In genomic region chr11:96978401-96979246, GRCm38 (mm10) we compare ENCODE assay signal across 7 mouse cellular contexts. TPM values are rescaled to one million over a fixed set of nuclear protein-coding genes. Genes with fewer than 3 reads are reported as not detected.
DNase-seq lines count a peak whose midpoint lies in the region; ATAC-seq and TF ChIP-seq lines count a peak whose summit lies in the region.

No protein-coding gene starts in this region.

- peak overlapping the region; percentile 84; the same call in 1 of the 2 replicates for H3K27ac ChIP-seq in lung, postnatal 0 days (ENCODE audit: low read length)
- H3K27ac ChIP-seq in forebrain, embryonic 11.5 days (ENCODE audit: low read depth, low read length): peak overlapping the region; percentile 63
- peak overlapping the region; percentile 88 for H3K27ac ChIP-seq in limb, embryonic 12.5 days
- H3K27ac ChIP-seq in stomach, embryonic 15.5 days: peak overlapping the region; percentile 92

- no peak for DNase-seq in lung, postnatal 0 days (ENCODE audit: low spot score)
- DNase-seq in lung, postnatal 10 days: no peak
- DNase-seq in forebrain, embryonic 11.5 days (ENCODE audit: low spot score): no peak
- no peak for DNase-seq in adrenal gland, adult 2 months
- no peak for DNase-seq in gastrocnemius, postnatal 36 days

- H3K4me3 ChIP-seq in lung, postnatal 0 days (ENCODE audit: low read depth, low read length): peak overlapping the region; percentile 56
- H3K4me3 ChIP-seq in forebrain, embryonic 11.5 days (ENCODE audit: low read depth, low read length): peak overlapping the region; percentile 52
- H3K4me3 ChIP-seq in limb, embryonic 12.5 days (replicated peaks): peak overlapping the region; percentile 54
- peak overlapping the region; percentile 67 for H3K4me3 ChIP-seq in stomach, embryonic 15.5 days (replicated peaks)

- TF ChIP-seq CTCF in lung, postnatal 0 days (IDR thresholded peaks at IDR 0.05): no peak

- no peak for ATAC-seq in lung, postnatal 0 days
- ATAC-seq in forebrain, embryonic 11.5 days (replicated peaks; ENCODE audit: low FRiP score): no peak
- no peak for ATAC-seq in limb, embryonic 12.5 days (ENCODE audit: insufficient number of reproducible peaks, insufficient read depth, low FRiP score, low TSS enrichment, low read depth)
- no peak for ATAC-seq in stomach, embryonic 15.5 days (ENCODE audit: insufficient read depth, low FRiP score, low read depth)

- H3K4me2 ChIP-seq in lung, postnatal 0 days (replicated peaks; ENCODE audit: low read depth, low read length): peak overlapping the region; percentile 81
- H3K4me2 ChIP-seq in forebrain, embryonic 11.5 days (ENCODE audit: low read depth, low read length, severe bottlenecking): peak overlapping the region; percentile 92
- peak overlapping the region; percentile 88 for H3K4me2 ChIP-seq in limb, embryonic 12.5 days
- peak overlapping the region; percentile 92 for H3K4me2 ChIP-seq in stomach, embryonic 15.5 days

- intact Hi-C loops in gastrocnemius, postnatal 36 days (cut with DNase I): no loop called here

- 18% methylated on average over 17 of the region's 17 CpGs for WGBS in lung, postnatal 0 days
- WGBS in forebrain, embryonic 11.5 days: 40% methylated on average over 17 of the region's 17 CpGs
- WGBS in limb, embryonic 12.5 days: 30% methylated on average over 17 of the region's 17 CpGs
- 21% methylated on average over 17 of the region's 17 CpGs for WGBS in stomach, embryonic 15.5 days

- H3K9ac ChIP-seq in lung, postnatal 0 days (replicated peaks; ENCODE audit: low read depth): peak overlapping the region; percentile 36; the same call in 1 of the 2 replicates
- H3K9ac ChIP-seq in forebrain, embryonic 11.5 days (ENCODE audit: low read length): peak overlapping the region; percentile 69
- H3K9ac ChIP-seq in limb, embryonic 12.5 days (replicated peaks): peak overlapping the region; percentile 70
- peak overlapping the region; percentile 67 for H3K9ac ChIP-seq in stomach, embryonic 15.5 days

- H3K27me3 ChIP-seq in lung, postnatal 0 days (replicated peaks; ENCODE audit: insufficient read depth, low read length): no peaks in the 10 kb centered on the region
- no peaks in the 10 kb centered on the region for H3K27me3 ChIP-seq in forebrain, embryonic 11.5 days (ENCODE audit: control insufficient read depth, insufficient read depth, low read length)
- no peaks in the 10 kb centered on the region for H3K27me3 ChIP-seq in limb, embryonic 12.5 days
- no peaks in the 10 kb centered on the region for H3K27me3 ChIP-seq in stomach, embryonic 15.5 days (replicated peaks)

- H3K36me3 ChIP-seq in lung, postnatal 0 days (ENCODE audit: insufficient read depth, low read length): no peaks in the 10 kb centered on the region
- no peaks in the 10 kb centered on the region for H3K36me3 ChIP-seq in forebrain, embryonic 11.5 days (ENCODE audit: control insufficient read depth, insufficient read depth, low read length)
- H3K36me3 ChIP-seq in limb, embryonic 12.5 days: peaks cover 4% of the 10 kb centered on the region; the same call in 1 of the 2 replicates
- H3K36me3 ChIP-seq in stomach, embryonic 15.5 days: no peaks in the 10 kb centered on the region

- H3K4me1 ChIP-seq in lung, postnatal 0 days (ENCODE audit: insufficient read depth, low read depth, low read length): peaks cover 28% of the 10 kb centered on the region
- peaks cover 10% of the 10 kb centered on the region for H3K4me1 ChIP-seq in forebrain, embryonic 11.5 days (replicated peaks; ENCODE audit: control insufficient read depth, insufficient read depth, low read length)
- H3K4me1 ChIP-seq in limb, embryonic 12.5 days (replicated peaks): peaks cover 22% of the 10 kb centered on the region
- H3K4me1 ChIP-seq in stomach, embryonic 15.5 days: peaks cover 18% of the 10 kb centered on the region

- H3K9me3 ChIP-seq in lung, postnatal 0 days (ENCODE audit: low read length): no peaks in the 10 kb centered on the region
- no peaks in the 10 kb centered on the region for H3K9me3 ChIP-seq in forebrain, embryonic 11.5 days (ENCODE audit: control insufficient read depth, low read length)
- no peaks in the 10 kb centered on the region for H3K9me3 ChIP-seq in limb, embryonic 12.5 days
- no peaks in the 10 kb centered on the region for H3K9me3 ChIP-seq in stomach, embryonic 15.5 days

- no peak for TF ChIP-seq EP300 in lung, postnatal 0 days (IDR thresholded peaks at IDR 0.05)

RNA-seq across cellular contexts. Expression of gene Sp2, which starts 4.1 kb away (rescaled TPM):
- 9.1 and 10.6 TPM in 2 replicates for polyA plus RNA-seq in lung, postnatal 0 days (2015; fragmentation: Nextera tagmentation; extraction: Ambion mirVana)
- polyA plus RNA-seq in forebrain, embryonic 11.5 days (2014; fragmentation: Nextera tagmentation; extraction: Ambion mirVana): 30.9 and 31.0 TPM in 2 replicates
- polyA plus RNA-seq in limb, embryonic 12.5 days (2016; fragmentation: Nextera tagmentation; extraction: Ambion mirVana): 13.7 and 17.8 TPM in 2 replicates
- polyA plus RNA-seq in stomach, embryonic 15.5 days (2015; fragmentation: Nextera tagmentation; extraction: Ambion mirVana): 12.7 and 13.5 TPM in 2 replicates
- total RNA-seq in adrenal gland, adult 2 months (2021): 10 to 100 TPM; 15.4 to 18.6 TPM
- polyA plus RNA-seq in adrenal gland, adult 2 months (2012; rRNA removed): 15.2 and 19.3 TPM in 2 replicates
- total RNA-seq in gastrocnemius, postnatal 36 days (2021): 10 to 100 TPM in 1 of 2 experiments, 1 to 10 TPM in 1; 8.6 to 12.5 TPM

RNA-seq across cellular contexts. Expression of gene Sp6, which starts 34.6 kb away (rescaled TPM):
- 0.56 and 0.81 TPM in 2 replicates for polyA plus RNA-seq in lung, postnatal 0 days (2015; fragmentation: Nextera tagmentation; extraction: Ambion mirVana)
- polyA plus RNA-seq in forebrain, embryonic 11.5 days (2014; fragmentation: Nextera tagmentation; extraction: Ambion mirVana): 0.17 TPM in 1 of 2 replicates, not detected in the other
- polyA plus RNA-seq in limb, embryonic 12.5 days (2016; fragmentation: Nextera tagmentation; extraction: Ambion mirVana): 6.5 and 7.7 TPM in 2 replicates
- 1.4 and 3.7 TPM in 2 replicates for polyA plus RNA-seq in stomach, embryonic 15.5 days (2015; fragmentation: Nextera tagmentation; extraction: Ambion mirVana)
- under 1 TPM; 0.09 to 0.24 TPM for total RNA-seq in adrenal gland, adult 2 months (2021)
- polyA plus RNA-seq in adrenal gland, adult 2 months (2012; rRNA removed): 0.10 and 0.31 TPM in 2 replicates
- total RNA-seq in gastrocnemius, postnatal 36 days (2021): not detected

RNA-seq across cellular contexts. Expression of gene Pnpo, which starts 34.8 kb away (rescaled TPM):
- 28.7 and 30.0 TPM in 2 replicates for polyA plus RNA-seq in lung, postnatal 0 days (2015; fragmentation: Nextera tagmentation; extraction: Ambion mirVana)
- polyA plus RNA-seq in forebrain, embryonic 11.5 days (2014; fragmentation: Nextera tagmentation; extraction: Ambion mirVana): 24.8 and 28.8 TPM in 2 replicates
- polyA plus RNA-seq in limb, embryonic 12.5 days (2016; fragmentation: Nextera tagmentation; extraction: Ambion mirVana): 18.4 and 19.7 TPM in 2 replicates
- polyA plus RNA-seq in stomach, embryonic 15.5 days (2015; fragmentation: Nextera tagmentation; extraction: Ambion mirVana): 63.6 and 85.7 TPM in 2 replicates
- 10 to 100 TPM; 29.3 to 37.4 TPM for total RNA-seq in adrenal gland, adult 2 months (2021)
- polyA plus RNA-seq in adrenal gland, adult 2 months (2012; rRNA removed): 43.0 and 52.9 TPM in 2 replicates
- total RNA-seq in gastrocnemius, postnatal 36 days (2021): 1 to 10 TPM; 6.6 to 7.5 TPM

RNA-seq across cellular contexts. Expression of gene Prr15l, which starts 50.7 kb away (rescaled TPM):
- polyA plus RNA-seq in lung, postnatal 0 days (2015; fragmentation: Nextera tagmentation; extraction: Ambion mirVana): 126 and 127 TPM in 2 replicates
- polyA plus RNA-seq in forebrain, embryonic 11.5 days (2014; fragmentation: Nextera tagmentation; extraction: Ambion mirVana): 0.25 and 0.29 TPM in 2 replicates
- 0.84 and 1.1 TPM in 2 replicates for polyA plus RNA-seq in limb, embryonic 12.5 days (2016; fragmentation: Nextera tagmentation; extraction: Ambion mirVana)
- polyA plus RNA-seq in stomach, embryonic 15.5 days (2015; fragmentation: Nextera tagmentation; extraction: Ambion mirVana): 55.2 and 65.6 TPM in 2 replicates
- total RNA-seq in adrenal gland, adult 2 months (2021): under 1 TPM; 0.52 to 0.66 TPM
- polyA plus RNA-seq in adrenal gland, adult 2 months (2012; rRNA removed): not detected in 2 replicates
- total RNA-seq in gastrocnemius, postnatal 36 days (2021): not detected

RNA-seq across cellular contexts. Expression of gene Scrn2, which starts 51.1 kb away (rescaled TPM):
- polyA plus RNA-seq in lung, postnatal 0 days (2015; fragmentation: Nextera tagmentation; extraction: Ambion mirVana): 15.7 and 17.2 TPM in 2 replicates
- polyA plus RNA-seq in forebrain, embryonic 11.5 days (2014; fragmentation: Nextera tagmentation; extraction: Ambion mirVana): 31.2 and 31.6 TPM in 2 replicates
- polyA plus RNA-seq in limb, embryonic 12.5 days (2016; fragmentation: Nextera tagmentation; extraction: Ambion mirVana): 32.4 and 35.1 TPM in 2 replicates
- polyA plus RNA-seq in stomach, embryonic 15.5 days (2015; fragmentation: Nextera tagmentation; extraction: Ambion mirVana): 19.7 and 20.1 TPM in 2 replicates
- total RNA-seq in adrenal gland, adult 2 months (2021): 10 to 100 TPM; 13.3 to 25.0 TPM
- polyA plus RNA-seq in adrenal gland, adult 2 months (2012; rRNA removed): 27.6 and 28.6 TPM in 2 replicates
- total RNA-seq in gastrocnemius, postnatal 36 days (2021): 1 to 10 TPM; 9.6 to 9.8 TPM
